Mouse (Mus musculus): Measurements from ENCODE around the gene Carmil2.

Carmil2 gene

GRCm38 (mm10) chr8:105694051-105694799 lies 8.2 kb downstream of the Carmil2 start:
- DNase-seq (ENCODE audit: extremely low read depth, insufficient read length, low spot score): no peak

GRCm38 (mm10) chr8:105695080-105695780 lies 9.2 kb downstream of the Carmil2 start:
- DNase-seq (ENCODE audit: extremely low read depth, insufficient read length, low spot score): no peak

GRCm38 (mm10) chr8:105697196-105697780 lies 11.2 kb downstream of the Carmil2 start:
- no peak for DNase-seq (ENCODE audit: extremely low read depth, insufficient read length, low spot score)

GRCm38 (mm10) chr8:105698734-105699133 lies 12.7 kb downstream of the Carmil2 start:
- no peak for DNase-seq (ENCODE audit: extremely low read depth, insufficient read length, low spot score)

GRCm38 (mm10) chr8:105699488-105700215 lies 13.6 kb downstream of the Carmil2 start:
- DNase-seq (ENCODE audit: extremely low read depth, insufficient read length, low spot score): no peak

- no peak for DNase-seq (ENCODE audit: extremely low read depth, insufficient read length, low spot score)
Measured at GRCm38 (mm10) chr8:105700566-105700965, 14.5 kb downstream of the Carmil2 start.

- DNase-seq (ENCODE audit: extremely low read depth, insufficient read length, low spot score): peak; percentile 88
Measured at GRCm38 (mm10) chr8:105700966-105701824, 15.1 kb downstream of the Carmil2 start, which contains the start of the genes Acd and Pard6a. Acd (minus strand) TSS chr8:105701102. Pard6a (plus strand) TSS chr8:105701148.

- no peak for DNase-seq (ENCODE audit: extremely low read depth, insufficient read length, low spot score)
Measured at GRCm38 (mm10) chr8:105702001-105702401, 15.9 kb downstream of the Carmil2 start.

- DNase-seq (ENCODE audit: extremely low read depth, insufficient read length, low spot score): no peak
Measured at GRCm38 (mm10) chr8:105702731-105703415, 16.8 kb downstream of the Carmil2 start.

- DNase-seq (ENCODE audit: extremely low read depth, insufficient read length, low spot score): no peak
Measured at GRCm38 (mm10) chr8:105704146-105704812, 18.2 kb downstream of the Carmil2 start.

- DNase-seq (ENCODE audit: extremely low read depth, insufficient read length, low spot score): no peak
Measured at GRCm38 (mm10) chr8:105704955-105705354, 18.9 kb downstream of the Carmil2 start.

GRCm38 (mm10) chr8:105706426-105706825 lies 20.4 kb downstream of the Carmil2 start:
- no peak for DNase-seq (ENCODE audit: extremely low read depth, insufficient read length, low spot score)

GRCm38 (mm10) chr8:105707498-105708403 lies 21.7 kb downstream of the Carmil2 start, which contains the start of the genes 4933405L10Rik and Enkd1:
4933405L10Rik (plus strand) TSS chr8:105707655.
Enkd1 (minus strand) TSS chr8:105708210.
- DNase-seq (ENCODE audit: extremely low read depth, insufficient read length, low spot score): peak; percentile 84

- DNase-seq (ENCODE audit: extremely low read depth, insufficient read length, low spot score): no peak
Measured at GRCm38 (mm10) chr8:105708675-105709074, 22.6 kb downstream of the Carmil2 start.

GRCm38 (mm10) chr8:105709317-105709716 lies 23.2 kb downstream of the Carmil2 start:
- no peak for DNase-seq (ENCODE audit: extremely low read depth, insufficient read length, low spot score)

GRCm38 (mm10) chr8:105712286-105712685 lies 26.2 kb downstream of the Carmil2 start:
- no peak for DNase-seq (ENCODE audit: extremely low read depth, insufficient read length, low spot score)

- no peak for DNase-seq (ENCODE audit: extremely low read depth, insufficient read length, low spot score)
Measured at GRCm38 (mm10) chr8:105714139-105714538, 28.1 kb downstream of the Carmil2 start.

- DNase-seq (ENCODE audit: extremely low read depth, insufficient read length, low spot score): no peak
Measured at GRCm38 (mm10) chr8:105715042-105715441, 29.0 kb downstream of the Carmil2 start.

Measured in 3134 (cell line).